Mouse (Mus musculus) kidney, embryonic 16.5 days (tissue): ENCODE data around the gene Vps37c. TPM values are rescaled to one million over a fixed set of nuclear protein-coding genes. Genes with fewer than 3 reads are reported as not detected.

ENCODE experiments used
- ATAC-seq: fragments of 200-750 bp; cut with Nextera tagmentation; 2 replicates; pipeline ENCODE4 v1.8.0; 2017; ENCODE audit warnings: moderate TSS enrichment; ENCODE audit not compliant: low FRiP score, low TSS enrichment
- H3K27ac ChIP-seq: fragments of 300-500 bp; sonication (generic); 2 replicates; pipeline ENCODE4 v1.5.1; 2014; ENCODE audit warnings: low read length
- H3K27me3 ChIP-seq: fragments of 300-500 bp; sonication (generic); 2 replicates; pipeline ENCODE4 v1.6.1; 2014; ENCODE audit warnings: low read length, control low read depth, mixed read lengths; ENCODE audit not compliant: insufficient read depth
- H3K36me3 ChIP-seq: fragments of 300-500 bp; sonication (generic); 2 replicates; pipeline ENCODE4 v1.6.1; 2014; ENCODE audit warnings: low read length, control low read depth, mixed read lengths; ENCODE audit not compliant: insufficient read depth
- H3K4me1 ChIP-seq: fragments of 300-500 bp; sonication (generic); 2 replicates; pipeline ENCODE4 v1.6.1; 2014; ENCODE audit warnings: low read length, control low read depth, mixed read lengths; ENCODE audit not compliant: insufficient read depth
- H3K4me2 ChIP-seq: fragments of 300-500 bp; sonication (generic); replicated peaks from 2 replicates; pipeline ENCODE4 v1.6.1; 2014; ENCODE audit warnings: low read depth, low read length
- H3K4me3 ChIP-seq: fragments of 300-500 bp; sonication (generic); 2 replicates; pipeline ENCODE4 v1.5.1; 2014; ENCODE audit warnings: mild to moderate bottlenecking, low read length
- H3K9ac ChIP-seq: fragments of 300-500 bp; sonication (generic); replicated peaks from 2 replicates; pipeline ENCODE4 v1.6.1; 2014; ENCODE audit warnings: low read length
- H3K9me3 ChIP-seq: fragments of 300-500 bp; sonication (generic); 2 replicates; pipeline ENCODE4 v1.6.1; 2016; ENCODE audit warnings: low read length, control low read depth
- WGBS: fragments of 180-500 bp; shearing (Covaris S2); extraction: QIAGEN DNeasy Blood & Tissue Kit; methylation state at CpG from one replicate; pipeline ENCODE4 v1.1.7; 2014; 5-methylcytosine and 5-hydroxymethylcytosine counted together
- polyA plus RNA-seq: library from polyadenylated mRNA; unstranded; fragments of >200 nt; fragmentation: Nextera tagmentation; extraction: Ambion mirVana; gene quantifications from 2 replicates; pipeline ENCODE4 v1.2.1, GENCODE M21; 2015

The Vps37c gene
- polyA plus RNA-seq, 1 experiment from 2014 or later = 37.6 TPM

DNA sequence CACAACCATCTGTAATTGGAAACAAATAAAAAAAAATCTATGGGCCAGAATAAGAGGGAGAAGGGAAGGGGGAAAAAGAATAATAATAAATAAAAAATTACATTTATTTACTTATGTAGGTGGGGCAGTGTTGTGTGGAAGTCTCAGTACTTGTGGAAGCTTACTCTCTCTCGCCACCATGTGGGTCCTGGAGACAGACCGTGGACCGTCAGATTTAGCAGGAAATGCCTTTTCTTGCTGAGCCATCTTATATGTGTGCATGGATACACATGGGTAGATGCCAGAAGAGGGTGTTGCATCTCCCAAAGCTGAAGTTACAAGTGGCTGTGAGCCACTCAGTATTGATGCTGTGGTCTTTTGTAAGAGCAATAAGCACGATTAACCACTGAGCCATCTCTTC, 7.0 kb upstream of the Vps37c start:
- WGBS = 50% methylated on average over 4 of the region's 4 CpGs
- Histone ChIP-seq H3K4me3 (no peak overlapping the region), H3K27me3 (no peaks in the 10 kb centered on the region), H3K9ac (no peak overlapping the region), H3K4me2 (no peak overlapping the region), H3K36me3 (no peaks in the 10 kb centered on the region), H3K27ac (no peak overlapping the region), H3K4me1 (no peaks in the 10 kb centered on the region), H3K9me3 (no peaks in the 10 kb centered on the region)
- no peak for ATAC-seq

- Histone ChIP-seq H3K4me2 (no peak overlapping the region), H3K36me3 (no peaks in the 10 kb centered on the region), H3K27ac (no peak overlapping the region), H3K9ac (no peak overlapping the region), H3K4me3 (no peak overlapping the region), H3K9me3 (no peaks in the 10 kb centered on the region), H3K4me1 (peaks cover 17% of the 10 kb centered on the region), H3K27me3 (no peaks in the 10 kb centered on the region)
- 70% methylated on average over 9 of the region's 9 CpGs for WGBS
- ATAC-seq = no peak
Measured at GRCm38 (mm10) chr19:10685081-10685480, 3.5 kb upstream of the Vps37c start.

- Histone ChIP-seq H3K9ac (no peak overlapping the region), H3K27me3 (no peaks in the 10 kb centered on the region), H3K27ac (no peak overlapping the region), H3K36me3 (no peaks in the 10 kb centered on the region), H3K4me1 (peaks cover 23% of the 10 kb centered on the region), H3K4me3 (no peak overlapping the region), H3K9me3 (no peaks in the 10 kb centered on the region), H3K4me2 (no peak overlapping the region)
- 88% methylated on average over 2 of the region's 2 CpGs for WGBS
- no peak for ATAC-seq
Measured at GRCm38 (mm10) chr19:10685727-10686126, 2.8 kb upstream of the Vps37c start.

DNA sequence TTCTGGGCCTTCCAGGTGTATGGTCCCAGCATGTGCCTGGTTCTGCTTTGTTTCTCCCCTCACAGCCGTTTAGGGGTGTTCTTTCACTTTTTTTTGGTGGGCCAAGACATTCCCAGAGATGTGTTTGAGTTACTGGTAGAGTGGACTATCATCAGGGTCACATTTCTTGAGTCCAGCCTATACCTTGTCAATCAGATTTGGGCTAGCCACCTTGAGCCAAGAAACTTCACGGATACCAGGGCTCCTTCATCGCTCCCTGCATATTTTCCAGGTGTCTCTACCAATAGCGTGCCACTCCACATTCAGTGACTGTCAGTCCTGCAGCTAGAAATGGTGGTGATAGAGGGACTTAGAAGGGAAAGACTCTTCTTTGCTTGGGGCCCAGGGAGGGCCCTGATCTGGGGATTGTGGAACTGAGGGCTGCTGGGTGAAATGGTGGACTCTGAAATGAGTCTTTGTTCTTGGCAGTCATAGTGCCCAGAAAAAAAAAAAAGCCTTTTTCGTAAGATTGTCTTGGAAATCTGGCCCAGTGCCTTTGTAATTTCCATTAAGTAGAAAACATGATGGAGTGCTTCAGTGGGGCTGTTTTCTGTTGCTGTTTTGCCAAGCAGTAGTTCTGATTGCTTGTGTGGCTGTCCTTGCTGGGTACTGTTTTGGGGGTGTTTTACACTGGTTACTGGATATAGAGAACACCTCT, 1.1 kb downstream of the Vps37c start:
- Histone ChIP-seq H3K4me1 (peaks cover 25% of the 10 kb centered on the region), H3K9ac (peak overlapping the region; percentile 85), H3K9me3 (no peaks in the 10 kb centered on the region), H3K27me3 (no peaks in the 10 kb centered on the region), H3K4me3 (peak overlapping the region; percentile 80), H3K36me3 (no peaks in the 10 kb centered on the region), H3K4me2 (peak overlapping the region; percentile 72), H3K27ac (peak overlapping the region; percentile 95)
- ATAC-seq = no peak
- WGBS = 45% methylated on average over 5 of the region's 5 CpGs

DNA sequence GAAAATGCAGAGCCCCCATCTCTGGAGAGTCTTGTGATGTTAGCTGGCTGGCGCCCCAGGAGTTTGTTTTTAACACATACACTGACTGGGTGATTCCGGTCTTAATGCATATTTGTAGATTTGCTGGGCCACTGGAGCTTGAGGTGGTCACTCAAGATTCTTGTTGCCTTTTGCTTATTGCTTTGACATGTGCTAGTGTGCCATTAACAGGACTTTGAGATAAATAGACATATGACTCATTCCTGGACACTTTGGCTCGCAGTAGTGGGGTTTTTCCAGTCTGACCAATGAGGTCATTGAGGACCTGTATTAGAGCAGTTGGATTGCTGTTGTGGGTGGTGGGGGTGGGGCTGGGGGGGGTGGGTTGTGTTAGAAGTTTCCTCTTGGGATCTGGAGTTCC, 1.8 kb downstream of the Vps37c start:
- Histone ChIP-seq H3K27me3 (no peaks in the 10 kb centered on the region), H3K9me3 (no peaks in the 10 kb centered on the region), H3K4me3 (no peak overlapping the region), H3K4me1 (peaks cover 29% of the 10 kb centered on the region), H3K36me3 (no peaks in the 10 kb centered on the region), H3K27ac (peak overlapping the region; percentile 95), H3K4me2 (peak overlapping the region; percentile 72; the same call in 1 of the 2 replicates), H3K9ac (no peak overlapping the region)
- WGBS = 70% methylated on average over 3 of the region's 3 CpGs
- no peak for ATAC-seq

DNA sequence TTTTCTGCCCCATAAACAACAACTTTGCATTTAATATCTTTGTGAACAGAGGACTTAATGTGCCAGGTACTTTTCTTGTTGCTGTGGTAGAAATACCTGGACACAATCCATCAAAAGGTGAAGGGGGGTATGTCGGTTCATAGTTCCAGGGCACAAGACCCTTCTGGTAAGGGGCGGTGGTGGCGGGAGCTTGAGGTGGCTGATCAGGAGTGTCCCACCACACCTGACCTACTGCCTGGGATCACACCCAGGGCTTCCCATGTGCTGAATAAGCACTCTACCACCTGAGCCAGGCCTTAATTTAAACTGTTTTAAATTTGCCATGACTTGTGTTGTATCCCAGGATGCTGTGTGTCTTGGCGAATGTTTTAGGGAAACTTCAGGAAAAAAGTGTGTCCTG, 2.6 kb downstream of the Vps37c start:
- H3K9ac ChIP-seq = no peak overlapping the region
- no peaks in the 10 kb centered on the region for H3K36me3 ChIP-seq
- no peak for ATAC-seq
- no peaks in the 10 kb centered on the region for H3K9me3 ChIP-seq
- H3K4me1 ChIP-seq = peaks cover 36% of the 10 kb centered on the region
- WGBS = 90% methylated on average over 4 of the region's 4 CpGs
- no peak overlapping the region for H3K4me3 ChIP-seq
- no peak overlapping the region for H3K4me2 ChIP-seq
- H3K27me3 ChIP-seq = no peaks in the 10 kb centered on the region
- H3K27ac ChIP-seq = peak overlapping the region; percentile 95; the same call in 1 of the 2 replicates

DNA sequence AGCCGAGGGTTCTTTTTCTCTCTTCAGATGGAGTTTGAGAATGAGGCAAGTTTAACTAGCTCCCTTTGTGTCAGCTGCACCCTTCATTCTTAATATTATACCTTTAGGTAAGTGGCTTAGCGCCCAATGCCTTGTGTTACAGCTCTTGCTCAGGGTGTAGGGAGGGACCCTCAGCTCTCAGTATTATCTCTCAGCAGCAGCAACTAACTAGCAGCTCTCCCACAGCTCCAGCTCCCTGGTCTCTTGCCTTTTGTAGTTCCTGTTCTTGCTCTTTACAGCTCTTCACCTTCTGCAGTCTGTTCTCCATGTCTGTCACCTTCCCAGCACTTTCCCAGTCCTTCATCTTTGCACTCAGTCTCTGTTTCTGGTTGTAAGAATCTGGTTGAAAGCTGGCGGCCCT, 3.1 kb downstream of the Vps37c start:
- H3K27me3 ChIP-seq = no peaks in the 10 kb centered on the region
- H3K4me1 ChIP-seq = peaks cover 40% of the 10 kb centered on the region
- H3K36me3 ChIP-seq = no peaks in the 10 kb centered on the region
- ATAC-seq = no peak
- H3K9me3 ChIP-seq = no peaks in the 10 kb centered on the region
- H3K4me2 ChIP-seq = no peak overlapping the region
- no peak overlapping the region for H3K27ac ChIP-seq
- H3K4me3 ChIP-seq = no peak overlapping the region
- no peak overlapping the region for H3K9ac ChIP-seq
- 77% methylated on average over 3 of the region's 3 CpGs for WGBS

DNA sequence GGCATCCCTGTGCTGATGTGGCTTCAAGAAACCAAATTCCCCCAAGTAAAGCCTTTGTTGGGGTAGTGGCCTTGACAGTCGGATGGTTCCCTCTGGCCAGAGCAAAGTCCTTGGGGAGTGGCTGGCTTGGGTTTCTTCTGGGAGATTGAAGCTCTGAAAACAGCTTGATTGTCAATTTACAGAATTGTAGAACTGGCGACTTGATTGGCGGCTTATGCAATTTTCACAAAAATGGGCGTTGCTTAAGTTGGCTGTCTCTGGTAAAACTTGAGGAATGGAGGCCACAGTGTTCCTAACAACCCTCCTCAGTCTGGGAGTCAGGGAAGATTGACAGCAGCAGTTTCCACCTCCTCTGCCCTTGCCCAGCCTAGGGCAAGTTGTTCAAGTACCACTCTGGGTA, 3.8 kb downstream of the Vps37c start:
- 86% methylated on average over 4 of the region's 4 CpGs for WGBS
- Histone ChIP-seq H3K36me3 (no peaks in the 10 kb centered on the region), H3K27ac (no peak overlapping the region), H3K9me3 (no peaks in the 10 kb centered on the region), H3K4me3 (no peak overlapping the region), H3K9ac (no peak overlapping the region), H3K27me3 (no peaks in the 10 kb centered on the region), H3K4me2 (no peak overlapping the region), H3K4me1 (peaks cover 46% of the 10 kb centered on the region)
- ATAC-seq = no peak

- H3K4me2 ChIP-seq = no peak overlapping the region
- no peak for ATAC-seq
- no peaks in the 10 kb centered on the region for H3K9me3 ChIP-seq
- peak overlapping the region; percentile 8; the same call in 1 of the 2 replicates for H3K27ac ChIP-seq
- H3K27me3 ChIP-seq = no peaks in the 10 kb centered on the region
- 80% methylated on average over 10 of the region's 10 CpGs for WGBS
- no peak overlapping the region for H3K4me3 ChIP-seq
- no peaks in the 10 kb centered on the region for H3K36me3 ChIP-seq
- peaks cover 56% of the 10 kb centered on the region for H3K4me1 ChIP-seq
- no peak overlapping the region for H3K9ac ChIP-seq
Measured at GRCm38 (mm10) chr19:10693926-10694682, 5.6 kb downstream of the Vps37c start.

GRCm38 (mm10) chr19:10695801-10696200, 7.3 kb downstream of the Vps37c start:
- ATAC-seq = no peak
- Histone ChIP-seq H3K27me3 (no peaks in the 10 kb centered on the region), H3K4me3 (no peak overlapping the region), H3K9me3 (no peaks in the 10 kb centered on the region), H3K36me3 (no peaks in the 10 kb centered on the region), H3K4me2 (no peak overlapping the region), H3K4me1 (peaks cover 54% of the 10 kb centered on the region), H3K9ac (0 out of 2 replicates have a peak overlapping the region, but pooled peaks have one; percentile 23), H3K27ac (peak overlapping the region; percentile 57)
- WGBS = 34% methylated on average over 7 of the region's 7 CpGs
